Mouse (Mus musculus) erythroblast, embryonic 14.5 days (primary cell): ENCODE measurements around the gene Prkch.

ENCODE experiments used
- GATA1 ChIP-seq: IDR thresholded peaks from 2 replicates; pipeline ENCODE4 v1.6.1; 2012; ENCODE audit warnings: low read length, inconsistent platforms, mixed read lengths
- TAL1 ChIP-seq: IDR thresholded peaks from 3 replicates; pipeline ENCODE4 v1.6.1; 2012; ENCODE audit warnings: low read length, inconsistent platforms, mixed read lengths

DNA sequence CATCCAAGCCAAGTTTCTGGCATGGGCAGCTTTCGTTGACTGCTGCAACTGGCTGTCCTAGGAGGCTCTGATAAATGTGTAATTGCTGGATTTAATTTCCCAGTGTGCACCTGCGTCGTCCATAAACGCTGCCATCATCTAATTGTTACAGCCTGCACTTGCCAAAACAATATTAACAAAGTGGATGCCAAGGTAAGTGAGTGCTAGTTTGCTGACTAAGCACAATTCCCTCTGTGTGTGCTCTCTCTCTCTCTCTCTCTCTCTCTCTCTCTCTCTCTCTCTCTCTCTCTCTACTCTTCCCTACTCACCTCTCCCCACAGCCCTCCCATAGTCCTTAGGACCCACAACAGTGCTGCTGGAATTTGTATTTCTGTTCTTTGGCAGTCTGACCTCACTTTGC, 111.5 kb downstream of the Prkch start:
- TF ChIP-seq TAL1 (no peak), GATA1 (no peak)
